9 mouse cellular contexts compared by ENCODE assay signal in the genomic region with DNA sequence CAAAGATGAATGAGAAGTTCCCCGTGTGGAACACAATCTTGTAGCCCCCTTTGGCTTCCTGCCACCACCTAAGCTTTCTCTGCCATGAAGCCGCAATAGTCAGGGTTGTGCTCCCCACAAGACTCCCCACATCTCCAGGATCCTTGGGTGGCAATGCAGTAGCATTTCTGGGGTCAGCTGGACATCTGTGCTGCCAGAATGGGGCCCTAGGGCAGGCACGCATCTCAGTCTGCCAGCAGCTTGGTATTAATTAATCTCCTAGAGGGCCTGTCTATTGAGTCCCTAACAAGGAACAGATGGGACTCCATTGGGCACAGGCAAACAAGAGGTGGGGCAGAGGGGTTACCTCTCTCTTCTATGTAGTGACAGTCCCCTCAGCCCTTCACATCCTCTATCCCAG. TPM values are rescaled to one million over a fixed set of nuclear protein-coding genes. Genes with fewer than 3 reads are reported as not detected.
DNase-seq lines count a peak whose midpoint lies in the region; ATAC-seq and TF ChIP-seq lines count a peak whose summit lies in the region.
"Had no signal": no experiment of that assay in that cellular context is flagged by ENCODE, and none has a peak within 500 bp of the region (broad histone marks: within the 10 kb centered on the region; RNA-seq: fewer than 3 reads in every experiment).

No protein-coding gene starts in this region.

- H3K4me1 ChIP-seq in embryonic facial prominence, embryonic 15.5 days = peaks cover 72% of the 10 kb centered on the region
- peaks cover 35% of the 10 kb centered on the region for H3K4me1 ChIP-seq in hindbrain, postnatal 0 days (ENCODE audit: insufficient read depth, low read length)
- peaks cover 75% of the 10 kb centered on the region for H3K4me1 ChIP-seq in limb, embryonic 15.5 days

- H3K9me3 ChIP-seq in embryonic facial prominence, embryonic 15.5 days (replicated peaks) = no peaks in the 10 kb centered on the region
- no peaks in the 10 kb centered on the region for H3K9me3 ChIP-seq in hindbrain, postnatal 0 days (ENCODE audit: low read length)
- no peaks in the 10 kb centered on the region for H3K9me3 ChIP-seq in limb, embryonic 15.5 days
- H3K9me3 ChIP-seq: G1E had no signal

- no peak for TF ChIP-seq CTCF in hindbrain, postnatal 0 days (IDR thresholded peaks at IDR 0.05; ENCODE audit: low read depth)

- H3K27ac ChIP-seq in embryonic facial prominence, embryonic 15.5 days (replicated peaks) = no peak overlapping the region
- H3K27ac ChIP-seq in hindbrain, postnatal 0 days = no peak overlapping the region
- peak overlapping the region; percentile 80 for H3K27ac ChIP-seq in limb, embryonic 15.5 days

- 36% methylated on average over 3 of the region's 3 CpGs for WGBS in embryonic facial prominence, embryonic 15.5 days
- 32% methylated on average over 3 of the region's 3 CpGs for WGBS in hindbrain, postnatal 0 days
- WGBS in limb, embryonic 15.5 days = 25% methylated on average over 3 of the region's 3 CpGs

- no peak for ATAC-seq in embryonic facial prominence, embryonic 15.5 days (ENCODE audit: insufficient number of reproducible peaks, low FRiP score, low TSS enrichment, low read depth)
- no peak for ATAC-seq in hindbrain, postnatal 0 days
- ATAC-seq in limb, embryonic 15.5 days (ENCODE audit: insufficient number of reproducible peaks, low FRiP score, low TSS enrichment, low read depth) = no peak

- H3K36me3 ChIP-seq in embryonic facial prominence, embryonic 15.5 days = 0 out of 2 replicates have a peak, but pooled peaks cover 7% of the 10 kb centered on the region
- no peaks in the 10 kb centered on the region for H3K36me3 ChIP-seq in hindbrain, postnatal 0 days (ENCODE audit: insufficient read depth, low read length)
- peaks cover 13% of the 10 kb centered on the region for H3K36me3 ChIP-seq in limb, embryonic 15.5 days

- no peaks in the 10 kb centered on the region for H3K27me3 ChIP-seq in embryonic facial prominence, embryonic 15.5 days
- H3K27me3 ChIP-seq in hindbrain, postnatal 0 days (ENCODE audit: insufficient read depth, low read length) = no peaks in the 10 kb centered on the region
- 0 out of 2 replicates have a peak, but pooled peaks cover 10% of the 10 kb centered on the region for H3K27me3 ChIP-seq in limb, embryonic 15.5 days

- H3K9ac ChIP-seq in embryonic facial prominence, embryonic 15.5 days = no peak overlapping the region
- H3K9ac ChIP-seq in hindbrain, postnatal 0 days (replicated peaks; ENCODE audit: low read length) = no peak overlapping the region
- no peak overlapping the region for H3K9ac ChIP-seq in limb, embryonic 15.5 days

- peak overlapping the region; percentile 88; the same call in 1 of the 2 replicates for H3K4me2 ChIP-seq in embryonic facial prominence, embryonic 15.5 days (replicated peaks)
- 0 out of 2 replicates have a peak overlapping the region, but pooled peaks have one; percentile 5 for H3K4me2 ChIP-seq in hindbrain, postnatal 0 days (ENCODE audit: low read depth, low read length)
- H3K4me2 ChIP-seq in limb, embryonic 15.5 days = no peak overlapping the region

- no peak overlapping the region for H3K4me3 ChIP-seq in embryonic facial prominence, embryonic 15.5 days (replicated peaks)
- no peak overlapping the region for H3K4me3 ChIP-seq in hindbrain, postnatal 0 days (ENCODE audit: low read length)
- H3K4me3 ChIP-seq in limb, embryonic 15.5 days = no peak overlapping the region

- peak; percentile 39 for DNase-seq in kidney, adult 18-20 months
- no peak for DNase-seq in kidney, postnatal 14 days
- DNase-seq in hindbrain, postnatal 0 days (ENCODE audit: low spot score) = peak; percentile 50
- no peak for DNase-seq in cerebellum, postnatal 25 days
- no peak for DNase-seq in gastrocnemius, postnatal 10 days
- DNase-seq in layer of hippocampus, adult 18-20 months (ENCODE audit: low spot score in 2 of 2) = no peak

RNA-seq across cellular contexts. Expression of gene Dok4, which starts 4.0 kb away (rescaled TPM):
- polyA plus RNA-seq in embryonic facial prominence, embryonic 15.5 days (2015; fragmentation: Nextera tagmentation; extraction: Ambion mirVana) = 31.0 and 31.1 TPM in 2 replicates
- total RNA-seq in hindbrain, postnatal 0 days (2014; rRNA removed) = 121 and 127 TPM in 2 replicates
- polyA plus RNA-seq in hindbrain, postnatal 0 days (2015; fragmentation: Nextera tagmentation; extraction: Ambion mirVana) = 60.8 and 66.9 TPM in 2 replicates
- 28.2 and 32.1 TPM in 2 replicates for polyA plus RNA-seq in limb, embryonic 15.5 days (2015; fragmentation: Nextera tagmentation; extraction: Ambion mirVana)
- total RNA-seq in gastrocnemius, postnatal 10 days (2021) = 10 to 100 TPM; 11.4 TPM
- 10 to 100 TPM; 21.5 to 23.8 TPM for total RNA-seq in layer of hippocampus, adult 18-20 months (2021)

RNA-seq across cellular contexts. Expression of gene Polr2c, which starts 14.9 kb away (rescaled TPM):
- polyA plus RNA-seq in embryonic facial prominence, embryonic 15.5 days (2015; fragmentation: Nextera tagmentation; extraction: Ambion mirVana) = 132 and 135 TPM in 2 replicates
- 65.3 and 81.6 TPM in 2 replicates for total RNA-seq in hindbrain, postnatal 0 days (2014; rRNA removed)
- 102 TPM in 2 replicates for polyA plus RNA-seq in hindbrain, postnatal 0 days (2015; fragmentation: Nextera tagmentation; extraction: Ambion mirVana)
- 121 and 122 TPM in 2 replicates for polyA plus RNA-seq in limb, embryonic 15.5 days (2015; fragmentation: Nextera tagmentation; extraction: Ambion mirVana)
- total RNA-seq in gastrocnemius, postnatal 10 days (2021) = 10 to 100 TPM; 37.6 to 43.6 TPM
- total RNA-seq in layer of hippocampus, adult 18-20 months (2021) = 10 to 100 TPM; 66.0 to 73.6 TPM

RNA-seq across cellular contexts. Expression of gene Ciapin1, which starts 34.0 kb away (rescaled TPM):
- polyA plus RNA-seq in embryonic facial prominence, embryonic 15.5 days (2015; fragmentation: Nextera tagmentation; extraction: Ambion mirVana) = 81.7 and 92.5 TPM in 2 replicates
- 62.5 and 72.6 TPM in 2 replicates for total RNA-seq in hindbrain, postnatal 0 days (2014; rRNA removed)
- 139 and 144 TPM in 2 replicates for polyA plus RNA-seq in hindbrain, postnatal 0 days (2015; fragmentation: Nextera tagmentation; extraction: Ambion mirVana)
- 81.8 and 82.8 TPM in 2 replicates for polyA plus RNA-seq in limb, embryonic 15.5 days (2015; fragmentation: Nextera tagmentation; extraction: Ambion mirVana)
- total RNA-seq in gastrocnemius, postnatal 10 days (2021) = 10 to 100 TPM; 32.5 to 33.1 TPM
- 10 to 100 TPM; 69.4 to 77.1 TPM for total RNA-seq in layer of hippocampus, adult 18-20 months (2021)

RNA-seq across cellular contexts. Expression of gene Coq9, which starts 34.0 kb away (rescaled TPM):
- polyA plus RNA-seq in embryonic facial prominence, embryonic 15.5 days (2015; fragmentation: Nextera tagmentation; extraction: Ambion mirVana) = 78.0 and 80.7 TPM in 2 replicates
- total RNA-seq in hindbrain, postnatal 0 days (2014; rRNA removed) = 109 and 133 TPM in 2 replicates
- 54.7 and 59.2 TPM in 2 replicates for polyA plus RNA-seq in hindbrain, postnatal 0 days (2015; fragmentation: Nextera tagmentation; extraction: Ambion mirVana)
- polyA plus RNA-seq in limb, embryonic 15.5 days (2015; fragmentation: Nextera tagmentation; extraction: Ambion mirVana) = 74.6 and 81.5 TPM in 2 replicates
- total RNA-seq in gastrocnemius, postnatal 10 days (2021) = 100 to 1,000 TPM; 255 to 307 TPM
- 10 to 100 TPM; 75.1 to 91.6 TPM for total RNA-seq in layer of hippocampus, adult 18-20 months (2021)

RNA-seq across cellular contexts. Expression of gene Ccdc102a, which starts 45.7 kb away (rescaled TPM):
- polyA plus RNA-seq in embryonic facial prominence, embryonic 15.5 days (2015; fragmentation: Nextera tagmentation; extraction: Ambion mirVana) = 42.3 and 44.6 TPM in 2 replicates
- 7.8 and 12.8 TPM in 2 replicates for total RNA-seq in hindbrain, postnatal 0 days (2014; rRNA removed)
- 5.5 and 6.1 TPM in 2 replicates for polyA plus RNA-seq in hindbrain, postnatal 0 days (2015; fragmentation: Nextera tagmentation; extraction: Ambion mirVana)
- 39.5 and 41.8 TPM in 2 replicates for polyA plus RNA-seq in limb, embryonic 15.5 days (2015; fragmentation: Nextera tagmentation; extraction: Ambion mirVana)
- total RNA-seq in gastrocnemius, postnatal 10 days (2021) = 10 to 100 TPM; 10.3 to 15.1 TPM
- 1 to 10 TPM; 1.3 to 2.1 TPM for total RNA-seq in layer of hippocampus, adult 18-20 months (2021)

Comparison
In these comparisons a context has a peak if more than half of its experiments do, and no peak if none do; other contexts are left out.
1. DNase-seq: peak in kidney, adult 18-20 months (single experiment) and hindbrain, postnatal 0 days (single experiment); none in kidney, postnatal 14 days (single experiment), cerebellum, postnatal 25 days (0 of 2), gastrocnemius, postnatal 10 days (single experiment) and layer of hippocampus, adult 18-20 months (0 of 2).